Comparison of ENCODE assay signal across 8 mouse cellular contexts in the genomic region with DNA sequence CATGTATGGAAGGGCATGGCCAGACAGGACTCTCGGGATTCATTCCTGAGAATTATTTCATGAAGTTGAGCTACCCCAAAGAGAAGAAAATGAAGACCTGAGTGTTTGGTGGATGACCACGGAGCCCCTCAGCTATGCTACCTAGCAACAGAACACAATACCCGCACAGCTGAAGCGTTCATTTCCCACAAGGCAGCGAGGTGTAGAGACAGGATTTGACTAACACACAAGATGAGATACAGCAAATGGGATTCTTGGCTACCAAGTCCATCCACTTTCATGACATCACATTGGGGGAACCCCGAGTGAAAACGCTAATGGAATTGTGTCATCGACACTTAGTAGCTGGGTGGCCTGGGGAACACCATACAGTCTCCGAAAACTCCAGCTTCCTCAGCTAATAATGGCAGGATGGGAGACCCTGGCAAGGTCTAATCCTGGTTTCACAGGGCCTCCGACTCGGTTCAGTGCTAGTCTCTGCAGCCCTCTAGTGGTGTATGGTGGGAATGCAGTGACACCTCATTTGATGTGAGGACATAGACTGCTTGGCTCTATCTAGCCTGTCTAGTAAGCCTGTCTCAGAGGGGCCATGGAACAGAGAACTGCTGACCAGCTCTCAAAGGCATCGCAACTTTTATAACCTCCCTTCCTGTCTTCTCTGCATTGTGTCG. TPM values are rescaled to one million over a fixed set of nuclear protein-coding genes. Genes with fewer than 3 reads are reported as not detected.
A peak's percentile ranks its signal among the peaks of the same experiment; 100 is the strongest.
DNase-seq lines count a peak whose midpoint lies in the region; ATAC-seq and TF ChIP-seq lines count a peak whose summit lies in the region.

No protein-coding gene starts in this region.

- no peaks in the 10 kb centered on the region for H3K4me1 ChIP-seq in bone marrow macrophage, adult 2 months (ENCODE audit: control insufficient read depth, insufficient read depth, low read length)
- H3K4me1 ChIP-seq in embryonic facial prominence, embryonic 15.5 days, result peaks cover 12% of the 10 kb centered on the region
- H3K4me1 ChIP-seq in heart, embryonic 12.5 days (replicated peaks), result peaks cover 13% of the 10 kb centered on the region
- peaks cover 21% of the 10 kb centered on the region for H3K4me1 ChIP-seq in kidney, embryonic 16.5 days (ENCODE audit: insufficient read depth, low read length)
- peaks cover 27% of the 10 kb centered on the region for H3K4me1 ChIP-seq in limb, embryonic 15.5 days

- no peak for TF ChIP-seq POLR2A in bone marrow macrophage, adult 2 months (IDR thresholded peaks at IDR 0.05; ENCODE audit: borderline replicate concordance, low read depth, low read length)

- H3K4me2 ChIP-seq in embryonic facial prominence, embryonic 15.5 days (replicated peaks), result no peak overlapping the region
- H3K4me2 ChIP-seq in heart, embryonic 12.5 days, result no peak overlapping the region
- H3K4me2 ChIP-seq in kidney, embryonic 16.5 days (replicated peaks; ENCODE audit: low read depth, low read length), result no peak overlapping the region
- H3K4me2 ChIP-seq in limb, embryonic 15.5 days, result no peak overlapping the region

- no peaks in the 10 kb centered on the region for H3K9me3 ChIP-seq in embryonic facial prominence, embryonic 15.5 days (replicated peaks)
- no peaks in the 10 kb centered on the region for H3K9me3 ChIP-seq in heart, embryonic 12.5 days (replicated peaks)
- no peaks in the 10 kb centered on the region for H3K9me3 ChIP-seq in kidney, embryonic 16.5 days (ENCODE audit: low read length)
- H3K9me3 ChIP-seq in limb, embryonic 15.5 days, result no peaks in the 10 kb centered on the region

- no peak overlapping the region for H3K9ac ChIP-seq in embryonic facial prominence, embryonic 15.5 days
- no peak overlapping the region for H3K9ac ChIP-seq in heart, embryonic 12.5 days
- H3K9ac ChIP-seq in kidney, embryonic 16.5 days (replicated peaks; ENCODE audit: low read length), result no peak overlapping the region
- H3K9ac ChIP-seq in limb, embryonic 15.5 days, result no peak overlapping the region

- no peak overlapping the region for H3K4me3 ChIP-seq in bone marrow macrophage, adult 2 months (ENCODE audit: insufficient read depth, low read length)
- H3K4me3 ChIP-seq in embryonic facial prominence, embryonic 15.5 days (replicated peaks), result no peak overlapping the region
- H3K4me3 ChIP-seq in heart, embryonic 12.5 days, result no peak overlapping the region
- H3K4me3 ChIP-seq in kidney, embryonic 16.5 days (ENCODE audit: low read length), result no peak overlapping the region
- H3K4me3 ChIP-seq in limb, embryonic 15.5 days, result no peak overlapping the region

- 25% methylated on average over 13 of the region's 13 CpGs for WGBS in embryonic facial prominence, embryonic 15.5 days
- WGBS in heart, embryonic 12.5 days, result 32% methylated on average over 13 of the region's 13 CpGs
- WGBS in kidney, embryonic 16.5 days, result 22% methylated on average over 13 of the region's 13 CpGs
- WGBS in limb, embryonic 15.5 days, result 33% methylated on average over 13 of the region's 13 CpGs

- TF ChIP-seq CTCF in bone marrow macrophage, adult 2 months (IDR thresholded peaks at IDR 0.05; ENCODE audit: low read depth, low read length), result peak; percentile 86

- H3K27me3 ChIP-seq in embryonic facial prominence, embryonic 15.5 days, result no peaks in the 10 kb centered on the region
- H3K27me3 ChIP-seq in heart, embryonic 12.5 days (replicated peaks), result 0 out of 2 replicates have a peak, but pooled peaks cover 7% of the 10 kb centered on the region
- H3K27me3 ChIP-seq in kidney, embryonic 16.5 days (ENCODE audit: insufficient read depth, low read length), result no peaks in the 10 kb centered on the region
- no peaks in the 10 kb centered on the region for H3K27me3 ChIP-seq in limb, embryonic 15.5 days

- ATAC-seq in embryonic facial prominence, embryonic 15.5 days (ENCODE audit: insufficient number of reproducible peaks, low FRiP score, low TSS enrichment, low read depth), result peak; percentile 66
- peak; percentile 63; the same call in 1 of the 2 replicates for ATAC-seq in heart, embryonic 12.5 days (ENCODE audit: insufficient number of reproducible peaks, low FRiP score)
- ATAC-seq in kidney, embryonic 16.5 days (ENCODE audit: low FRiP score, low TSS enrichment), result peak; percentile 86
- peak; percentile 53; the same call in 1 of the 2 replicates for ATAC-seq in limb, embryonic 15.5 days (ENCODE audit: insufficient number of reproducible peaks, low FRiP score, low TSS enrichment, low read depth)

- no peak overlapping the region for H3K27ac ChIP-seq in bone marrow macrophage, adult 2 months (ENCODE audit: insufficient read depth, low read depth, low read length)
- H3K27ac ChIP-seq in embryonic facial prominence, embryonic 15.5 days (replicated peaks), result no peak overlapping the region
- H3K27ac ChIP-seq in heart, embryonic 12.5 days (ENCODE audit: poor library complexity, severe bottlenecking), result no peak overlapping the region
- H3K27ac ChIP-seq in kidney, embryonic 16.5 days (ENCODE audit: low read length), result no peak overlapping the region
- H3K27ac ChIP-seq in limb, embryonic 15.5 days, result no peak overlapping the region

- H3K36me3 ChIP-seq in embryonic facial prominence, embryonic 15.5 days, result no peaks in the 10 kb centered on the region
- no peaks in the 10 kb centered on the region for H3K36me3 ChIP-seq in heart, embryonic 12.5 days
- H3K36me3 ChIP-seq in kidney, embryonic 16.5 days (ENCODE audit: insufficient read depth, low read length), result no peaks in the 10 kb centered on the region
- H3K36me3 ChIP-seq in limb, embryonic 15.5 days, result no peaks in the 10 kb centered on the region

- peak; percentile 64 for DNase-seq in CD4-positive helper T cell, adult 2 months (ENCODE audit: low read depth, low spot score)
- peak; percentile 88 for DNase-seq in naive thymus-derived CD4-positive, alpha-beta T cell, adult 2 months (ENCODE audit: low read depth)
- DNase-seq in spleen, postnatal 4 days (ENCODE audit: low spot score in 2 of 2), result peak; percentile 68 to 88

RNA-seq across cellular contexts. Expression of gene Bcl9, which starts 40.9 kb away (rescaled TPM):
- 17.6 and 19.0 TPM in 2 replicates for polyA plus RNA-seq in bone marrow macrophage, adult 2 months (2012; ENCODE audit: insufficient read depth, insufficient read length, missing spikeins)
- 60.6 and 68.2 TPM in 2 replicates for polyA plus RNA-seq in embryonic facial prominence, embryonic 15.5 days (2015; fragmentation: Nextera tagmentation; extraction: Ambion mirVana)
- 38.6 and 40.7 TPM in 2 replicates for polyA plus RNA-seq in heart, embryonic 12.5 days (2016; fragmentation: Nextera tagmentation; extraction: Ambion mirVana)
- 60.8 and 68.7 TPM in 2 replicates for polyA plus RNA-seq in kidney, embryonic 16.5 days (2015; fragmentation: Nextera tagmentation; extraction: Ambion mirVana)
- 43.1 and 54.1 TPM in 2 replicates for polyA plus RNA-seq in limb, embryonic 15.5 days (2015; fragmentation: Nextera tagmentation; extraction: Ambion mirVana)
